In the genomic region with DNA sequence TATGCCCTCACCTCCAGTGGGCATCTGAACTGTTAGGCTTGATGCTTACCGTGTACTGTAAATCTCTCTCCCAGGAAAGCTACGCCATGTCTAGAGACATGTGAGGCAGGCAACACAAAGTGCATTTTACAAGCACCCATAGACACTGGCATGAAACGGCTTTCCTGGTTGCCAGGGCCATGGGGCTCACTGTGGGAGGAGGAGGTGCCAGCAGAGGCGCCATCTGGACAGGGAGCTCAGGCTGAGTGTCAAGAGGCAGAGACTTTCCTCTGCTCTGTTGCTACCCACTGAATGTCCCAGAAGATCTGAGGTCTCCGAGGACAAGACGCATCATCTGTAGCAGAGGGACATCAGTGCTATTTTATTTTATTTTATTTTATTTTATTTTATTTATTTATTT, we compare ENCODE assay signal across 30 mouse cellular contexts.
A peak's percentile ranks its signal among the peaks of the same experiment; 100 is the strongest.
DNase-seq lines count a peak whose midpoint lies in the region; ATAC-seq and TF ChIP-seq lines count a peak whose summit lies in the region.
"Had no signal": no experiment of that assay in that cellular context is flagged by ENCODE, and none has a peak within 500 bp of the region (broad histone marks: within the 10 kb centered on the region; RNA-seq: fewer than 3 reads in every experiment).

No protein-coding gene starts in this region.

- no peak for TF ChIP-seq POLR2A in brain, embryonic 14.5 days (IDR thresholded peaks at IDR 0.05; ENCODE audit: borderline replicate concordance, extremely low read depth, insufficient read depth, insufficient read length, poor library complexity, severe bottlenecking)
- no peak for TF ChIP-seq POLR2A in cerebellum, adult 2 months (IDR thresholded peaks at IDR 0.05; ENCODE audit: borderline replicate concordance, insufficient read depth, low read length)

- no peaks in the 10 kb centered on the region for H3K36me3 ChIP-seq in intestine, embryonic 16.5 days (ENCODE audit: control insufficient read depth, insufficient read depth, low read length)
- H3K36me3 ChIP-seq: embryonic facial prominence, embryonic 15.5 days; forebrain, embryonic 12.5 days; heart, embryonic 12.5 days; hindbrain, embryonic 13.5 days; kidney, embryonic 15.5 days; limb, embryonic 13.5 days; liver, embryonic 13.5 days; stomach, embryonic 15.5 days had no signal

- ATAC-seq in megakaryocyte, adult 5-6 weeks (ENCODE audit: poor library complexity, severe bottlenecking): no peak
- ATAC-seq in intestine, embryonic 16.5 days: no peak
- ATAC-seq: forebrain, postnatal 0 days; lung, postnatal 0 days; midbrain, embryonic 16.5 days had no signal

- no peaks in the 10 kb centered on the region for H3K27me3 ChIP-seq in cerebellum, adult 2 months (ENCODE audit: control insufficient read depth, insufficient read depth, low read length)
- no peaks in the 10 kb centered on the region for H3K27me3 ChIP-seq in intestine, embryonic 16.5 days (replicated peaks; ENCODE audit: control insufficient read depth, insufficient read depth, low read length)
- H3K27me3 ChIP-seq: embryonic facial prominence, embryonic 15.5 days; forebrain, embryonic 12.5 days; heart, embryonic 12.5 days; hindbrain, embryonic 13.5 days; kidney, embryonic 15.5 days; limb, embryonic 13.5 days; liver, embryonic 13.5 days; stomach, embryonic 15.5 days had no signal

- no peaks in the 10 kb centered on the region for H3K9me3 ChIP-seq in intestine, embryonic 16.5 days (ENCODE audit: control insufficient read depth, low read length)
- H3K9me3 ChIP-seq: embryonic facial prominence, embryonic 15.5 days; forebrain, embryonic 12.5 days; heart, embryonic 12.5 days; hindbrain, embryonic 13.5 days; kidney, embryonic 15.5 days; limb, embryonic 13.5 days; stomach, embryonic 15.5 days had no signal

- no peak overlapping the region for H3K4me2 ChIP-seq in intestine, embryonic 16.5 days (ENCODE audit: low read depth, low read length)
- H3K4me2 ChIP-seq: embryonic facial prominence, embryonic 15.5 days; forebrain, embryonic 12.5 days; heart, embryonic 12.5 days; hindbrain, embryonic 13.5 days; kidney, embryonic 15.5 days; limb, embryonic 13.5 days; liver, embryonic 13.5 days; stomach, embryonic 15.5 days had no signal

- DNase-seq in brain, adult 2 months (ENCODE audit: low read depth, low spot score): peak; percentile 42
- peak; percentile 8 for DNase-seq in brain, embryonic 14.5 days (ENCODE audit: low read depth)
- DNase-seq in cerebellum, adult 2 months: peak; percentile 75 to 84
- DNase-seq in cerebellum, postnatal 14 days: peak; percentile 77 to 85
- DNase-seq in embryo, embryonic 10.5 days (ENCODE audit: low spot score): no peak
- DNase-seq: adrenal gland, adult 2 months; adrenal gland, postnatal 36 days; B cell, adult 2 months; forebrain, postnatal 0 days; heart, adult 2 months; heart, postnatal 4 days; kidney, adult 11 months; kidney, postnatal 25 days; liver, embryonic 13.5 days; lung, adult 18-20 months; lung, postnatal 4 days; right cerebral cortex, postnatal 25 days; thymus, postnatal 14 days had no signal

- TF ChIP-seq CTCF in brain, embryonic 14.5 days (IDR thresholded peaks at IDR 0.05; ENCODE audit: borderline replicate concordance, extremely low read depth, insufficient read depth, insufficient read length): no peak
- TF ChIP-seq CTCF in cerebellum, adult 2 months (IDR thresholded peaks at IDR 0.05; ENCODE audit: borderline replicate concordance, insufficient read depth, low read depth, low read length): no peak

- 15% methylated on average over 6 of the region's 6 CpGs for WGBS in cerebellum, adult 2 months
- 92% methylated on average over 6 of the region's 6 CpGs for WGBS in intestine, embryonic 16.5 days

- H3K4me1 ChIP-seq in cerebellum, adult 2 months (ENCODE audit: control insufficient read depth, insufficient read depth, low read length): peaks cover 9% of the 10 kb centered on the region; the same call in 1 of the 2 replicates
- H3K4me1 ChIP-seq in intestine, embryonic 16.5 days (ENCODE audit: control insufficient read depth, insufficient read depth, low read length): no peaks in the 10 kb centered on the region
- H3K4me1 ChIP-seq: embryonic facial prominence, embryonic 15.5 days; forebrain, embryonic 12.5 days; heart, embryonic 12.5 days; kidney, embryonic 15.5 days; limb, embryonic 13.5 days; liver, embryonic 13.5 days; stomach, embryonic 15.5 days had no signal

- H3K9ac ChIP-seq in intestine, embryonic 16.5 days (ENCODE audit: low read depth, low read length): no peak overlapping the region
- H3K9ac ChIP-seq: embryonic facial prominence, embryonic 15.5 days; forebrain, embryonic 12.5 days; forebrain, postnatal 0 days; heart, embryonic 12.5 days; hindbrain, embryonic 13.5 days; kidney, embryonic 15.5 days; limb, embryonic 13.5 days; liver, embryonic 13.5 days; stomach, embryonic 15.5 days had no signal

- H3K27ac ChIP-seq in cerebellum, adult 2 months (ENCODE audit: insufficient read depth, low read length): no peak overlapping the region
- H3K27ac ChIP-seq in intestine, embryonic 16.5 days (ENCODE audit: low read length): no peak overlapping the region
- H3K27ac ChIP-seq: embryonic facial prominence, embryonic 15.5 days; forebrain, embryonic 12.5 days; heart, adult 2 months; hindbrain, embryonic 13.5 days; kidney, embryonic 15.5 days; layer of hippocampus, adult 2 months; limb, embryonic 13.5 days; liver, embryonic 13.5 days; stomach, embryonic 15.5 days had no signal

- H3K4me3 ChIP-seq in cerebellum, adult 2 months (replicated peaks; ENCODE audit: insufficient read depth, low read depth, low read length): no peak overlapping the region
- no peak overlapping the region for H3K4me3 ChIP-seq in intestine, embryonic 16.5 days (ENCODE audit: low read length)
- H3K4me3 ChIP-seq: embryonic facial prominence, embryonic 15.5 days; forebrain, embryonic 12.5 days; heart, adult 2 months; heart, embryonic 12.5 days; hindbrain, embryonic 13.5 days; kidney, embryonic 15.5 days; layer of hippocampus, adult 2 months; limb, embryonic 13.5 days; liver, embryonic 13.5 days; stomach, embryonic 15.5 days had no signal
